Mouse (Mus musculus): ENCODE results near the gene Ppp1r21. TPM values are rescaled to one million over a fixed set of nuclear protein-coding genes. Genes with fewer than 3 reads are reported as not detected.

The Ppp1r21 gene
- polyA plus RNA-seq, 2 experiments: 25.1 to 35.7 TPM

- no peak for TF ChIP-seq POLR2A (IDR thresholded peaks at IDR 0.05; ENCODE audit: borderline replicate concordance, extremely low read depth, insufficient read depth, insufficient read length)
- no peak overlapping the region for H3K4me3 ChIP-seq (replicated peaks; ENCODE audit: low read length)
- 60% methylated on average over 14 of the region's 14 CpGs for WGBS
- no peaks in the 10 kb centered on the region for H3K9me3 ChIP-seq (ENCODE audit: control insufficient read depth, low read length)
- no peaks in the 10 kb centered on the region for H3K27me3 ChIP-seq (ENCODE audit: control insufficient read depth, insufficient read depth, low read length)
- H3K36me3 ChIP-seq (ENCODE audit: control insufficient read depth, insufficient read depth, low read length): peaks cover 5% of the 10 kb centered on the region; the same call in 1 of the 2 replicates
- H3K9ac ChIP-seq (ENCODE audit: low read depth, low read length, severe bottlenecking): no peak overlapping the region
- H3K4me2 ChIP-seq (replicated peaks; ENCODE audit: low read depth, low read length, severe bottlenecking): no peak overlapping the region
- no peak for DNase-seq (ENCODE audit: low spot score)
- ATAC-seq (ENCODE audit: low FRiP score, low read depth): no peak
- H3K4me1 ChIP-seq (ENCODE audit: control insufficient read depth, insufficient read depth, low read length): no peaks in the 10 kb centered on the region
- no peak overlapping the region for H3K27ac ChIP-seq (replicated peaks; ENCODE audit: low read depth, low read length)
Observed at GRCm38 (mm10) chr17:88494121-88494771, 35.7 kb upstream of the Ppp1r21 start.

GRCm38 (mm10) chr17:88494772-88495132 lies 35.2 kb upstream of the Ppp1r21 start:
- whole genome bisulfite sequencing: 87% methylated on average over 10 of the region's 10 CpGs
- ATAC-seq (ENCODE audit: low FRiP score, low read depth): no peak

GRCm38 (mm10) chr17:88498090-88498682 lies 31.7 kb upstream of the Ppp1r21 start:
- ATAC-seq (ENCODE audit: low FRiP score, low read depth): no peak
- no peak overlapping the region for H3K4me3 ChIP-seq (replicated peaks; ENCODE audit: low read length)

More at GRCm38 (mm10) chr17:88494772-88495132, 35.2 kb upstream of the Ppp1r21 start:
- Histone ChIP-seq H3K9ac (ENCODE audit: low read depth, low read length, severe bottlenecking) (no peak overlapping the region), H3K27me3 (ENCODE audit: control insufficient read depth, insufficient read depth, low read length) (no peaks in the 10 kb centered on the region), H3K4me2 (replicated peaks; ENCODE audit: low read depth, low read length, severe bottlenecking) (no peak overlapping the region), H3K4me1 (ENCODE audit: control insufficient read depth, insufficient read depth, low read length) (no peaks in the 10 kb centered on the region), H3K4me3 (replicated peaks; ENCODE audit: low read length) (no peak overlapping the region), H3K27ac (replicated peaks; ENCODE audit: low read depth, low read length) (no peak overlapping the region), H3K36me3 (ENCODE audit: control insufficient read depth, insufficient read depth, low read length) (peaks cover 5% of the 10 kb centered on the region; the same call in 1 of the 2 replicates), H3K9me3 (ENCODE audit: control insufficient read depth, low read length) (no peaks in the 10 kb centered on the region)
- no peak for TF ChIP-seq POLR2A (IDR thresholded peaks at IDR 0.05; ENCODE audit: borderline replicate concordance, extremely low read depth, insufficient read depth, insufficient read length)
- DNase-seq (ENCODE audit: low spot score): no peak

GRCm38 (mm10) chr17:88504056-88504455 lies 25.9 kb upstream of the Ppp1r21 start:
- no peak for TF ChIP-seq POLR2A (IDR thresholded peaks at IDR 0.05; ENCODE audit: borderline replicate concordance, extremely low read depth, insufficient read depth, insufficient read length)
- ATAC-seq (ENCODE audit: low FRiP score, low read depth) (no peak), DNase-seq (ENCODE audit: low spot score) (no peak)
- Histone ChIP-seq H3K4me3 (replicated peaks; ENCODE audit: low read length) (no peak overlapping the region), H3K9me3 (ENCODE audit: control insufficient read depth, low read length) (no peaks in the 10 kb centered on the region), H3K4me2 (replicated peaks; ENCODE audit: low read depth, low read length, severe bottlenecking) (no peak overlapping the region), H3K9ac (ENCODE audit: low read depth, low read length, severe bottlenecking) (no peak overlapping the region), H3K27ac (replicated peaks; ENCODE audit: low read depth, low read length) (no peak overlapping the region), H3K4me1 (ENCODE audit: control insufficient read depth, insufficient read depth, low read length) (peaks cover 9% of the 10 kb centered on the region), H3K27me3 (ENCODE audit: control insufficient read depth, insufficient read depth, low read length) (no peaks in the 10 kb centered on the region), H3K36me3 (ENCODE audit: control insufficient read depth, insufficient read depth, low read length) (no peaks in the 10 kb centered on the region)
- WGBS: 85% methylated on average over 6 of the region's 13 CpGs

More at GRCm38 (mm10) chr17:88498090-88498682, 31.7 kb upstream of the Ppp1r21 start:
- no peaks in the 10 kb centered on the region for H3K36me3 ChIP-seq (ENCODE audit: control insufficient read depth, insufficient read depth, low read length)
- no peak for DNase-seq (ENCODE audit: low spot score)
- no peak overlapping the region for H3K9ac ChIP-seq (ENCODE audit: low read depth, low read length, severe bottlenecking)
- H3K27me3 ChIP-seq (ENCODE audit: control insufficient read depth, insufficient read depth, low read length): no peaks in the 10 kb centered on the region
- no peaks in the 10 kb centered on the region for H3K9me3 ChIP-seq (ENCODE audit: control insufficient read depth, low read length)
- no peak overlapping the region for H3K4me2 ChIP-seq (replicated peaks; ENCODE audit: low read depth, low read length, severe bottlenecking)
- WGBS: 90% methylated on average over 5 of the region's 5 CpGs
- no peak for TF ChIP-seq POLR2A (IDR thresholded peaks at IDR 0.05; ENCODE audit: borderline replicate concordance, extremely low read depth, insufficient read depth, insufficient read length)
- H3K27ac ChIP-seq (replicated peaks; ENCODE audit: low read depth, low read length): no peak overlapping the region
- H3K4me1 ChIP-seq (ENCODE audit: control insufficient read depth, insufficient read depth, low read length): no peaks in the 10 kb centered on the region

GRCm38 (mm10) chr17:88505275-88505723 lies 24.6 kb upstream of the Ppp1r21 start:
- H3K4me2 ChIP-seq (replicated peaks; ENCODE audit: low read depth, low read length, severe bottlenecking): no peak overlapping the region
- ATAC-seq (ENCODE audit: low FRiP score, low read depth): no peak
- no peaks in the 10 kb centered on the region for H3K27me3 ChIP-seq (ENCODE audit: control insufficient read depth, insufficient read depth, low read length)
- no peak overlapping the region for H3K9ac ChIP-seq (ENCODE audit: low read depth, low read length, severe bottlenecking)
- H3K4me1 ChIP-seq (ENCODE audit: control insufficient read depth, insufficient read depth, low read length): peaks cover 9% of the 10 kb centered on the region
- no peak for TF ChIP-seq POLR2A (IDR thresholded peaks at IDR 0.05; ENCODE audit: borderline replicate concordance, extremely low read depth, insufficient read depth, insufficient read length)
- no peak for DNase-seq (ENCODE audit: low spot score)
- H3K4me3 ChIP-seq (replicated peaks; ENCODE audit: low read length): no peak overlapping the region
- no peaks in the 10 kb centered on the region for H3K9me3 ChIP-seq (ENCODE audit: control insufficient read depth, low read length)
- H3K36me3 ChIP-seq (ENCODE audit: control insufficient read depth, insufficient read depth, low read length): no peaks in the 10 kb centered on the region
- WGBS: 39% methylated on average over 10 of the region's 10 CpGs
- H3K27ac ChIP-seq (replicated peaks; ENCODE audit: low read depth, low read length): no peak overlapping the region
